Mouse (Mus musculus) CD4-positive helper T cell, adult 2 months (primary cell): ENCODE measurements around the gene Kl.

Experiments used
- DNase-seq: peaks from one replicate; pipeline ENCODE4 v3.0.0-alpha.2; 2012; ENCODE audit warnings: low read depth, missing footprints, low spot score

Gene Kl

GRCm38 (mm10) chr5:150952328-150952668, at the start of gene Kl:
Gene Kl (plus strand): TSS chr5:150952607.
- DNase-seq = no peak

DNA sequence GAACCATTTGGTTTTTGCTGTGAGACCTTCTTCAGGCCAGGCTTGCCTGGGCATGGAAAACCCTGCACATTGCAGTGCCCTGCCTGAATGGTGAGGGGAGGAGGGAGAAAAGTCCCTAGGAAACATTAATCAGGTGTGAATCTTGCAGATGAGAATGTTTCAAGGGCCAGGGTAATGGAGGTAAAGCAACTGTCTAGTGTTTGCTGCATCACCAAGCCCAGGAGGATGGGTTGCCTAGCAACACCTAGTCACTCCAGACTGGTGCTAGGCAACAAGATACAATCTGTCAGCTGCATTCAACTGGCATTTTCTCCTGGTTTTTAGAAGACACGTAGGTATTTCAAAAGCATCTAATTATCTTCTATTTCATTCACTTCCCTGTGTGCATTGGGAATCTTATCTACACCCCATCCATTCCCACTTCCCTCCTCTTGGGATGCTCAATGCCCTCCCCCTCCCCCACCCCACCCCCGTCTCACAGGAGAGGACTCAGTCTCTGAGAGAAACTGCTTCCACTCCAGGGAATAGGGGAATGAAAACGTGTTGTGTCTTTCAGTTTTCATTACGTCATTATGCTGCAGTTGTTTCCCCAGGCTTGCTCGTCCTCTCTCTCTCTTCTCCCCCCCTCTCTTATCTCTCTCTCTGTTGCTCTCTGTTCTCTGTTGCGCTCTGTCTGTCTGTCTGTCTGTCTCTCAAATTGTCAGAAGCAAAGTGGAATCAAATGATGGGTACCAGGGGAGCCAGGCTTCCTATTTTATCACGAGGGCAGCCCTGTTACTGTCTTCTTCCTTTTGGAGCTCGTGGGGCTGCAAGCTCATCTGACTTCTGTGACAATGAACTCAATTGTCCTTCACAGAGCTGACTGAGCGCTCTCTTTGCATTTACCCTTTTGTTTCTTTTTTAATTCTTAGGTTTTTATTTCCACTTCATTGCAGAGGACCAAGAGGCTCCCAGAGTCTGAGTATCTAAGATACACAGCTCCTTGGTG, 46.1 kb upstream of the Kl start:
- no peak for DNase-seq

DNA sequence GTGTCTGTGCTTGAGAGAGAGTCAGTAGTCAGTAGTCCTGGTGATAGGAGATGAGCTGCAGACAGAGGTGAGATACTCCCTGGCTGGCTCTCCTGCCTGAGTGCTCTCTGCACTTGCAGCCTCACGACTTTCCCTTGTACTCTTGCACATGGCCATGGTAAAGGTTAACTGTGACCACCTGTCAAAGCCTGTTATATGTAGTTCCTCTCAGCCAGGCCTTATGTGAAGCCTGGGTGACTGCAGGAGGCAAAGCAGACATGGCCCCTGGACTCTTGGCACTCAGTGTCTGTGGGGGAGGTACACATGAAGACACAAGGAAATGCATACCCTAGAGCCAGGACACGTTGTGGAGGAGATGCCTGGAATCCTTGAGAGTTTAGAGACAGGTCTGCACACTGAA, 40.3 kb upstream of the Kl start:
- DNase-seq = no peak

DNA sequence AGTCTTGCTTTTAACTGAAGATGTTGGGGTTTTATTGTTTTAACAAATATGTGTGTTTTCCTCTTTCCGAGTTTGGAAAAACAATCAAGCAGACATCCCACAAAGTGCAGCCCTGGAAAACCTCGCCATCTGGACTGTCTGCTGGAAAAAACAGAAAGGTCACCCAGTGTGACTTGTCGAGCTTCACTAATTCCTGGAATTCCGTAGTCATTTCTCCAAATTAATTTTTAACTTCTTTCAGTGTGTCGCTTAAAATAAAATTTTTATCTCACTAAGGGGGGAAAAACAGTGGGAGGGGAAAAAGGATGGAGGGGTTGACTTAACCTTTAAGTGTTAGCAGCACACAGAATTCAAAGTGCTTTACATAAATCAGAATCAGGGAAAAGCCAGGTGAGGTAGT, 39.8 kb upstream of the Kl start:
- DNase-seq = no peak

DNA sequence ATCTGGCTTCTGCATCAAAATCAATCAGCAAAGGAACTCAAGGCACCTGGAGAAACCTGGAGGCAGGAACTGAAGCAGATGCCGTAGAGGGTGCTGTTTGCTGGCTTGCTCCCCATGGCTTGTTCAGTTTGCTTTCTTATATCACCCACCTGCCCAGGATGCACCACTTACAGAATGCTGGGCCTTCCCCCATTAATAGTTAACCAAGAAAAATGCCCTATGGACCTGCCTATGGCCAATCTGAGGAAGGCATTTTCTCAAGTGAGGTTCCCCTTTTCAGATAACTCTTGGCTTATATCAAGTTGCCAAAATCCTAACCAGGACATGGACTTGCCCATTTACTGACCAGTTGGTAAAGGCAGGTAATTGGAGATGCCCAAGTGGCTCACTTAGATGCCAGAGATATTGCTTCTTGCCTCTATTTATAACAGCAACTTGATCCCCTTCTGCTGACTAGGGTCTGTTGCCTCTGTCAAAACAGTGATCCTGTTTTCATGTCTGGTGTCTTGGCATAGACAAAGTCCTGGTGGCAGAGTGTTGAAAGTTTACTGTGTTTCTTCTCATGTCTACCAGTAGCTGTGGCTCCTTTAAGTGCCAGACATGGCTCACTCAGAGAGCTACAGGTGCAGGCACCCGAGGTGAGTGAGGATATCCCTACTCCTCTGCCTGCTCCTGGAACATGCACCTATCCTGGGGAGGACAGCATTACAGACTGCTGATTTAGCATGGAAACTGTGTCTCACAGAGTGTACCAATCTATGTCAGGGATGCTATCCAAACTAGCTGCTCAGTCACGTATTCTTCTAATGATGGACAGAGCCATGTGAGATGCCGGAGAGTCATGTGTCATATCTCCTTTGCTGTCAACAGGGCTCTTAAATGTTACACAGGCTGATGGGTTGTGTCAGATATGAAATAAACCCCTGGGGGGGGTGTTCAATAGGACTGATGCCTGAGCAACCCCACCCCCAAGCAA, 37.0 kb upstream of the Kl start:
- DNase-seq = no peak

DNA sequence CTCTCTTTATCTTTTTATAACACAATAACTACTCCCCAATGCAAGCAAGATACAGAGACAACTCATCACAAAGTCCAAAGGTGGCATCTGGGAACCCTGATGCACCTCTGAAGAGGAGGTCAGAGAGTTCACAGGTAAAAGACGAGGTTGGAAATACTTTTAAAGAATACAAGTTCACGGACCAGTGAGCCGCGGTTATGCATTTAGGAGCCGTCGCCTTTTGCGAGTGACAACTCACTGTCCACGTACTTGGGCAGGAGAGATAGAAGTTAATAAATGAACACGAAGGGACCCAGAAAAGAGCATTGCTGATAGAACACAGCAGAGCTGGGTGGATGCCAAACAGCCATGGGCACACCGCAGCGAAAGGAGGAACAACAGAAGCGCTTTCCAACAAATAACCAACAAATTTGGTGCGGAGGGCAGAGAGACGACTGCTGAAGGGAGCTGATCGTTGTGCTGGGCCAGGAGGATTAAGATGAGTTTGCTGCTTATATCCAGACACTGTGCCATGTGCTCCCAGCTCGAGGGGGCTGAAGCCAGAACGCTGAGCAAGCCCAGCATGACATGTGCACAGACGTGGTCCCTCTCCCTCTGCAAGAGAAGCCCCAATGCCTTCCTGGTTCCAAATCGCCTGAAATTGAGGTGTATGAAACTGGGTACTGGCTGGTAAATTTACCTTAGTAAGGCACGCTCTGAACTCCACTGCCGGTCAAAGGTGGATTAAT, 35.1 kb upstream of the Kl start:
- no peak for DNase-seq

DNA sequence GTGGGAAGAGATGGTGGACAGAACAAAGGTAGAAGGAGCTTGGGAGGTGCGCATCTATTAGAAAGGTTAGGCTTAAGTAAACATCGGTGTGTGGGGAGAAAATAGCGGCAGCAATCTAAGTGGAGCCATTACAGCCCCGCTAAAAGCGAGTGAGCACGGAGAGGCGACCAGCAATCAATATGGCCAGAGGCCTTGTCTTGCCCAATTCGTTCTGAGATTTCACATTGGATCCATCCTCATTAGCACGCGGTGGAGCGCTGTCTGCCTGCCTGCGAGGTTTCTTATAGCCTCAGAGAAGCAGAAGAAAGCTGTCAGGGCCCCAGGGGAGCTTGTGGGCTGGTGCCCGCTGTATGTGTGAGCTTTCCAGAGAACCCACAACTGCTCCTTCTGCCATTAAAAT, 33.8 kb upstream of the Kl start:
- no peak for DNase-seq

- DNase-seq = no peak
Measured at GRCm38 (mm10) chr5:150919269-150919668, 33.1 kb upstream of the Kl start.

DNA sequence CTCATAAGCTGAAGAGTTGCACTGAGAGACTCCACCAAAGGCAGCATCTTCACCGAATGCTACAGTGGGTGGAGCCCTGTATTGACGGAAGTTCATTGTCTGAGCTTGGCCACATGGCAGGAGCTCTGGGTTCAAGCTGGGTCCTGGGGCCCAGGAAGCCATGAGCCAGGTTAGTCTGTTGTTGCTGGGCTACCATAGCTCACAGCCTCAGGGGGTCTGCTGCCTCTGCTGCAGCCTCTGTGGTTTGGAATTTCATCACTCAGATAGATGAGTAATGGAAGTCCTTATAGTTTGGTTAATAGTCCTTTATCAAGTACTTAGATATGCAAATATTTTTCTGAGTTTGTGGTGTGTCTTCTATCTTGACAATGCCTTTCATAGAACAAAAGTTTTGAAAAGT, 32.4 kb upstream of the Kl start:
- no peak for DNase-seq

DNA sequence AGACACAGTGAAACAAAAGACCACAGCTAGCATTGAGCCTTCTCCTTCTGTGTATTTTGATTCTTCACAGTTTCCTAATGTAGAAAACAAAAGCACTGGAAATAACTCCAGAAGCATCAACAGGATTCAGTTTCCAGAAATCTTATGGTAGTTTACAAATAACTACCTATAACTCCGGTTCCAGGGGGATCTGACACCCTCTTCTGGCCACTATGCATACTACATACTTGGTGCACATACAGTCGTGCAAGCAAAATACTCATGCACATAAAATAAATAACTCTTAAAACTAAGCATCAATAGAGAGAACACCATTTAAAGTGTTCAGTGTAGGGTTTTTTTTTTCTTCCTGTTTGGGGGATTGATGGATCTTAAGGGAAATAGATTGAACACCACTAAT, 23.0 kb upstream of the Kl start:
- DNase-seq = no peak

- DNase-seq = no peak
Measured at GRCm38 (mm10) chr5:150932596-150932995, 19.8 kb upstream of the Kl start.

DNA sequence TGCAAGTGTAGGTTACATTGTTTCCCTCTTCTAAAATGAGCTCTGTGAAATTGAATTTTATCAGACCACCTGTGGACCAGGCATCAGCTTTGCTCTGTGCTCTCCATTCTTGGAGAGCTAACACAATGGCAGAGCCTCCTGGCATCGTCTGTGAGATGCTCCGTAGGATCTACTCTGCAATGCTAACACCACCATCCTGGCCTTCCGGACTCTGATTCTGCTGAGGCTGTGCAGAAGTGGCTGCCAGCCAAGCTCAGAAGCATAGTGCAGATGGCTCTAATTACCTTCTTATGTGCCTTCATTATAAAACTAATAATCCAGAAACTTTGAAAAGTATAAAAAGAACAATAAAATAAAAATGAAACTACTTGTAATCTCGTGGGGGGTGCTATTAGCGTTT, 16.2 kb upstream of the Kl start:
- DNase-seq = no peak

DNA sequence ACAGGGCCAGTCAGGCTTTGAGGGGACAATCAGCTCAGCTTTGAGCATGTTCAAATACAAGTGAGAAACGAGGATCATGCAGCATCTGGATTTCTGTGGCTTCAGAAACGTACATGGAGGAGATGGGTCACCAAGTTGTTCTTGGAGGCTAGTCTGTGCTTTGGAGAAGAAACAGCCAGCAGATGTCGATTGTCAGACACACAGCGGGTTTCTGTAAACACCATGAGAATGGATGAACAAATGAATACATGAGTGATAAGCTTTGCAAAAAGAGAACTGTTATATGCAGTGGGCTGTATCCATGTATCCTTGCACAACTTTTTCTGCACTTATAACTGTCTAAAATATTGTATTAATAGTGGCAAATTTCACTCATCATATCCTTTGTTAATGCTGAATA, 15.6 kb upstream of the Kl start:
- no peak for DNase-seq

DNA sequence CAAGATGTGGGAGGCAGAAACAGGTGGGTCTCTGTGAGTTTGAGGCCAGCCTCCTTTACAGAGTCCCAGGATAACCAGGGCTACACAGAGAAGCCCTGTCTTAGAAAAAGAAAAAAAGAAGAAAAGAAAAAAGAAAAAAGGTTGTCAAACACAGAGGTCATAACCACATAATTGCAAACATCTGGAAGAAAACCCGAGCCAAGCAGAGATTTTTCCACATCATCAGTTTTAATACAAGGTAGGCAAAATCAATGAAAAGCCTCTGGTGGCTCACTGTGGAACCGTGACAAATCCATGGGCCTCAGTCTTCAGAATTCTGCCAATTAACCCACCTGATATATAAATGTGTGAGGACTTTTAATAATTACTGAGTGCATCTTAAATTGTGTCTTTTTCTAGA, 14.9 kb upstream of the Kl start:
- no peak for DNase-seq

DNA sequence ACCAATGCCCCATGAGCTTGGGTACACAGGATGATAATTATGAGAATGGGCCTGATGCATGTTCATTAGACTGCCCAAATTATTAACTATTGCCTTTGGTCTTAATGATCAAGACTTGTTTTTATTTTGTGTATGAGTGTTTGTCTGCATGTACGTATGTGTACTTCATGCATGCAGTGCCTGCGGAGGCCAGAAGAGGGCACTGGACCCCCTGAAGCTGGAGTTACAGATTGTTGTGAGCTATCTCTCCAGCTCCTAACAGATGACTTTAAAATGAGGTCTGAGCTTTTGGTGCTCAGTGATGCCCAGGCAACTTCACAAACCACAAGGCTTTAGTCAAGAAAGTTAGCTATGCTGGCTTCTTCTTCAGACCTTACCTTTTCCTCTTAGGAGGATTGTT, 6.8 kb upstream of the Kl start:
- no peak for DNase-seq

GRCm38 (mm10) chr5:150949131-150949530, 3.3 kb upstream of the Kl start:
- no peak for DNase-seq

- no peak for DNase-seq
Measured at GRCm38 (mm10) chr5:150951325-150951724, 1.1 kb upstream of the Kl start.

GRCm38 (mm10) chr5:150952669-150953521, 488 bp downstream of the Kl start:
- no peak for DNase-seq

- DNase-seq = no peak
Measured at GRCm38 (mm10) chr5:150954791-150955190, 2.4 kb downstream of the Kl start.

DNA sequence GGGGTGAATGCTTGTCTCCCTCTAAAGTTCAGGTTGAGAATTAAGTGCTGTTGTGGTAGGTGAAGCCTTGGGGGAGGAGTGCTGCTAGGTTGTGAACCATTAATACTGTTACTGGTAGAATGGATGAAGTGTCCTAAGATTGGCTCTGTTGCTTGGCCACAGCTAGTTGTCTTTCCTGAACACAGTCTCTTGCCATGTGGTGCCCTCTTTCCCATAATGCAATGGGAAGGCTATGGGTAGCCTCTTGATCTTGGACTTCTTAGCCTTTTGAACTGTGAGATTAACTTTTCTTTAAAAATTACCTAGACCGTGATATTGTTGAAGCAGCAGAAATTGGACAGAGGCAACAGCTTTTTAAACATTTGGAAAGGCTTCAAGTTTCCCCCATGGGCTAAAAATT, 7.5 kb downstream of the Kl start:
- no peak for DNase-seq

GRCm38 (mm10) chr5:150961615-150962014, 9.2 kb downstream of the Kl start:
- no peak for DNase-seq
